Mouse (Mus musculus) urinary bladder, postnatal 25 days (tissue): ENCODE measurements at regions not wholly inside any gene's neighbourhood (a gene's known extent, or its start where the extent isn't known, plus 50 kb on each side); places are given as distances from the start of the nearest gene placed in this dataset.

Source experiments
- DNase-seq: peaks from one replicate; pipeline ENCODE4 v3.0.0; 2022; ENCODE audit warnings: low spot score

- DNase-seq, result no peak
Observed at GRCm38 (mm10) chr17:73048164-73048563, 59.6 kb upstream of the Lclat1 start.

GRCm38 (mm10) chr17:73052956-73053355 is 54.8 kb upstream of the Lclat1 start:
- DNase-seq, result no peak

- DNase-seq, result no peak
Observed at GRCm38 (mm10) chr17:73053479-73054215, 54.1 kb upstream of the Lclat1 start.

GRCm38 (mm10) chr17:73054226-73054625 is 53.6 kb upstream of the Lclat1 start:
- no peak for DNase-seq

- DNase-seq, result no peak
Observed at GRCm38 (mm10) chr17:73055197-73055596, 52.6 kb upstream of the Lclat1 start.

GRCm38 (mm10) chr17:73055611-73056010 is 52.2 kb upstream of the Lclat1 start:
- DNase-seq, result no peak

GRCm38 (mm10) chr17:73056616-73057015 is 51.2 kb upstream of the Lclat1 start:
- no peak for DNase-seq
